Mouse (Mus musculus) layer of hippocampus, postnatal 14 days (tissue): ENCODE measurements around the gene Spata17. TPM values are rescaled to one million over a fixed set of nuclear protein-coding genes. Genes with fewer than 3 reads are reported as not detected.
A peak's percentile ranks its signal among the peaks of the same experiment; 100 is the strongest.

Experiments used
- DNase-seq, 2 experiments: peaks; one replicate each; pipeline ENCODE4 v3.0.0; 2021 to 2022; ENCODE audit warnings: low spot score in 2 of 2, mixed read lengths in 1 of 2
- long read RNA-seq, 2 experiments: library from polyadenylated mRNA; stranded (forward); transcript quantifications; one replicate each; pipeline ENCODE4 v2.0.0; 2021
- total RNA-seq, 2 experiments: library from RNA; stranded (reverse); gene quantifications; 2 replicates each; pipeline ENCODE4 v1.2.3; 2021

Spata17 gene
- total RNA-seq = 1 to 10 TPM in 1 of 2 experiments, under 1 TPM in 1; 0.76 to 1.4 TPM
- long read RNA-seq, experiment 1 = 0 reads
- long read RNA-seq, experiment 2 = 0 reads

DNA sequence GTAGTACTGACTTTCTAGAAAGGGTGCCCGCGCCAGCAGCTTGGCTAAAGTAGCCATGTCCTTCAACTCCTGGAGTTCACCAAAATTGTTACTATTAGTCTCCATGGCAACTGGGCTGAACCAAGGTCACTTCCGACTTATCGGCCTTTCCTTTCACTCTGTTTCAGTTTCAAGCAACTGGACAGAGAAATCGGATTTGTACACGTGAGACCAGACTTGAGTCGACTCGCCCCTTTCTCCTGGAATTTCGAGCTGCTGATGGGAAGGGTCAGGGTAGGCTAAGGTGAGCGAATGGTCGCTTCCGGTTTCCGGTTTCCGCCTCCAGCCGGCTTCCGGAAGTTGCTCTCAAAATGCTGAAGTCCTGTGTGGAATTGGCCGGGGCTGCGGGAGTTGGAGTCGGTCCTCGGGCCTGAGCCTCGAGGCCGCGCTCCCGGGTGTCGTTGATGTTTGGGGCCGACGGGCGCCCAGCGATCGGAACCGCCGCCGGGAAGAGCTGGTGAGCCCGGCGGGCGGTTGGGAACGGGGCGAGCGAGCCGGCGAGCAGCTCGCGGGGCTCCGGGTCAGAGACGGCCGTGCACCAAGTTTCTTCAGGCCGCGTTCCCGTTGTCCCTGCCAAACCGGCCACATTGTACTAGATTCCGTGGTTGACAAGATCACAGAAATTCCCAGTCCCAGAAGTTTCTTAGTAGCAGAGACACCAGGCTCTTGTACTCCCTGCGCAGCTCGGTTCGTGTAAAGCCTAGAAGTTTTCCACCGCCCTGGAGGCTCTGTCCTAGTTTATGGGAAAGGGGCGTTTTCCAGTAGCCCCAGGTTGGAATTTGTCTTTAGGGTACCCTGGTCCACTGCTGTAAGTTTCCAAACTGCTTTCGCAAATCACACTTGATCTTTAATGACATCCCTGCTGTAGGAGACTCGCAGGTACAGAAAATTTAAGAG lies at the start of gene Spata17, which contains the start of gene Gpatch2:
Spata17 (minus strand) TSS at position 285 of the 936 bp plus-strand sequence.
Gpatch2 (plus strand) TSS at position 328 of the 936 bp plus-strand sequence.
- DNase-seq = peak; percentile 78 to 79

DNA sequence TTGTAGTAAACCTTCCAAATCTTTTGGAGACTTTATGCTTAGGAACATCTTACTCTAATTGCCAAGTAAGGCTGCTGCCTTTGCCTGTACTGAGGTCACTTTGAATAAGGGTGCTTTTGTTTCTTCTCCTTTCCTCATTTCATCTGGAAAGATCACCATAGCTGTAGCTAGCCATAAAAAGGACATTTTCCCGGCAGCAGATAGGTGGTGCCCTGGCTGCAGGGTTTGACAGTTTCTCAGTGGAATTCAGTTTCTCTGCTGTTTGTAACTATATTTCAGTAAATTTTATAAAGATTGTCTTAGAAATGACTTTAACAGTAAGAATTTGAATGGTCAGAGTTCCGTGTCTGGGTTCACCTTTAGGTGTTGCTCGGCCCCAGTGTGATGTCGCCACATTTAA lies 43.5 kb upstream of the Spata17 start:
- no peak for DNase-seq

DNA sequence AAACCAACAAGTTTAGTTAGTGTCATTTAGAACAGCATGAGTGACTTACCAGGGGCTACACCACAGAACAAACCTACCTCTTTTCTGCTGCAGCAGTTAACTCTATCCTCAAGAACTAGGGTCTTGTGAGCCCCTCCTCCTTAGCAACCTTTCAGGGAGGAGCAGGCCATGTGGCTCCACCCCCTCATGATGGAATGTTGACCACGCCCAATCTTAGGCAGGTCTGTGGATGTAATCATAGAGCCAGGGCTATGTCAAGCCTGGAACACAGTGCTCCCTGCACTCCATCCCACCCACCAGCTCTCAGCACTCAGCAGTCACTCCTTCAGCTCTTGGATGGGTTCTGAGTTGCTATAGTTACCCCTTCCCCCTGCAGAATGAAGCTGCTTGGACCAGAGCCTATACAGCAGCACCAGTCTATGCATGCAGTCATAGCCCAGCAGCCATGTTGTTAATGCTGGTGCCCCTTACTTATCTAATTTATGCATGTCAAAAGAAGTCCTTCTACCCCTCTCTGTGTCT lies 35.5 kb upstream of the Spata17 start:
- DNase-seq = no peak

DNA sequence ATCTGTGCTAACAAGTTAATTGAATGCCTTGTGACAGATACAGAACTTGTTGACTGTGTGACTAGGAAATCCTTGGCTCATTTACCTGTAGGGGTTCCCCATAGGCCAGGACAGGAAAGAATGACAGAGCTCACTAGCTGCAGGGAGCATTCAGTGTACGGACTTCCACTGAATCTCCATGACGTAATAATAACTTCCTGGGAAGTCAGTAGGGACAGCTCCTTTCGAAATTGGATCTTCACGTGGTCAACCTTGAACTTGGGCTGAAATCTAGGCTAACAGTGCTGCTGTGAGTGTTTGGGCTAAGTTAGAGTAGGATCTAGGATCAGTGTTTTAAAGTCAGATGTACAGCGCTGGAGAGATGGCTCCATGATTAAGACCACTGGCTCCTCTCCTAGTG lies 29.5 kb upstream of the Spata17 start:
- DNase-seq = no peak

DNA sequence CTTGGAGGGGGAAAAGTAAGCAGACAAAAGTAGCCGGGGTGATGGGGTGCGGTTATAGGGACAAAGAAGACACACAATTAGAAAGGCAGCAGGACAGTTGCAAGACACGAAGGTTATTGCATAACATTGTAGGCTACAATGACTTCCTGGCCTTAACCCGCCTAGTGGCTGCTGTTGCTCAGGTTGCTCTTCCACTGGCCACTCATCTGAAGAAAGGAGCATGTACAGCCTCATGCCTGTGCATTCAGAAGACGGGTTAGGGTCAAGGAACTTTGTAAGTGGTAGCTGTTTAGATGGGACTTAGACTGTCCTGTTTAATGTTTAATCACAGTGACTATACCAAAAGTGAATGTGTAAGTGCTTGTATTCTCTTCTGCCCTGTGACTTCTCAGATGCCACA lies 26.1 kb upstream of the Spata17 start:
- DNase-seq = no peak

DNA sequence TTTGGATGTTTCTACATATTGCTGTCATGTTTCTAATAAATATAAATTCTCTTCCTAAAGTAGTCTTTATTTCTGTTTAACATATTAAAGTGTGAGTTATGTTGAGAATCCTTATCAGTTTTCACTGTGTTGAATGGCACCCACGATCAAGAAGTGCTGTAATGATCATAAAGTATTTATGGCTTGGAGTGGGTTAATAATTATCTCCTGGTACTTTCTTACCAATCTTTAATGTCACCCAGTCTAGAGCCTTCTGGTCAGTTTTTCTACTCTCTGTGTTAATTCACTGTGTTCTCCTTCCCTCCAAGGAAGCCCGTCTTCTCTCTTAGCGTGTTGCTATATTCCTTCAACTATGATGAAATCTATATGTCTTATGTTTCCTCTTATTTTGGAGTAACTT lies 25.0 kb upstream of the Spata17 start:
- no peak for DNase-seq

DNA sequence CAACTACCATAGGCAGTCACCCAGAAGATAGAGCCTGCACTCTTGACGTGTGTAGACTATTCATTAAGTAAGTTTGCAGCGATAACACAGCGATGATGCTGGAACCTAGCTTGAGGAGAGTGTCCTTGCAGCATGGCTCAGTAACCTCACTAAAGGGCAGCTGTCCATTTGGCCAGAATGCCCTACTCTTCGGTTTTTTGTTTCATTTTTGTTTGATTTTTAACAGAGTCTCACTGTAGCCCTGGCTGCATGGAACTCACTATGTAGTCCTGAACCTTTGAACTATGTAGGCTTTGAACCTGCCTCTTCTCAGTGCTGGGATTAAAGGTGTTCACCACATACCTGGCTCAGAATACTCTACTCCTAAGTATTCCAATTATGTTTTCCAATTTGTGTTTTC lies 22.8 kb upstream of the Spata17 start:
- no peak for DNase-seq

DNA sequence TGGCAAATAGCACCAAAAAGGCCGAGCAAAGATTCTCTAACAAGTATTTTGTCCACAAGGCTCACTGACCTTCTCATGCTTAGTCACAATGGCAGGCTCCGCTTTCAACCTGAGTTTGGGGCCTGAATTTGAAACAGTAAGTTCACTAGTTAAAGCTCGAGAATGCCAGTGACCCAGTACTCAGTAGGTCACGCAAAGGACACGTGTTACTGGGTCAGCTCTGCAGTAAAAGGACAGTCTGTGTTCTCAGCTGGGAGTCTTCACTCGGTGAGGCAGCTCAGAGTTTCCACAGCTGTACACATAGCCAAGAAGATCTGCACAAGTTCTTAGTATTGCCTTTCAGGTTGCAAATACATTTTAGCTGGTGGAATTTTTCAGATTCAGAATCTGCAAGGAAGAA lies 21.0 kb upstream of the Spata17 start:
- no peak for DNase-seq

DNA sequence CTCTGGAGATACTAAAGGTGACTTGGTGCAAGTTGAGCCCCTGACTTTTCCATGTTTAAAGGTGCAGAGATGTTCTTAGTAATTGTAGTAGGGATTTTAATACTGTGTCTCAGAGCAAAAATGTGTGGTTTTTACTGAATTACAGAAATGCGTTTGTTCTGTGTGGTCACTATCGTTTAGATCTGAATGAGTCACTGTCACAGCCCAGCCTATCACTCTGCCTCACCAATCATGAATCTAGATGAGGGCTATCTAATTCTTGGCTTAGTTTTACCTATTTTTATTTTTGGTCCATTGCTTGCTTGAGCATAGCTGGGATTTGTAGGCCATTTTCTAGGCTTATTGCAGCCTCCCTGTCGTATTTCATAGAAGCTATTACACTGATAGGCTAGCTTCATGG lies 19.9 kb upstream of the Spata17 start:
- no peak for DNase-seq

DNA sequence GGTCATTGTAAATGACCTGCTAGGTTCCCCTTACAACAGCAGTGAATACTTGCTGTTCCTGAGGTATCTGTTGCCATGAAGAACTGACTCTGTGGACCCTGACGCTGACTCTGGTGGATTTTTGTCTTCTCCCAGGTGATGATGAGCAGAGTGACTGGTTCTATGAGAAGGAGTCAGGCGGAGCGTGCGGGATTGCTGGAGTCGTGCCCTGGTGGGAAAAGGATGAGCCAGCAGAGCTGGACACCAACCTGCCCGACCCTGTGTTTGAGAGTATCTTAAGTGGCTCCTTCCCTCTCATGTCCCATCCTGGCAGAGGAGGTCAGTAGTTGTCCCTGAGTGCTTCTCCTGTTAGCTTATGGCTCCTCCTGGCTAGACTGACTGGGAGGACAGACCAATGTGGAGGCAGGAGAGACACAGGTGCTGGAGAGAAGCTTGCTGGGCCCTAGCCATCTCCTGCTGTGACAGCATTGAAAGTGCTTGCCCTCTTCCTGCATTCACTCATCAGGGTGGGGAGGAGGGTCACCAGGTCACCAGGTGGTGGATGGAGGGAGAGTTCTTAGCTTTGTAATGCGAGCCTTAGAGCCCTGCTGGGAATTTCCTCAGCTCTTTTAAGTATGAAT lies 17.8 kb upstream of the Spata17 start:
- no peak for DNase-seq

DNA sequence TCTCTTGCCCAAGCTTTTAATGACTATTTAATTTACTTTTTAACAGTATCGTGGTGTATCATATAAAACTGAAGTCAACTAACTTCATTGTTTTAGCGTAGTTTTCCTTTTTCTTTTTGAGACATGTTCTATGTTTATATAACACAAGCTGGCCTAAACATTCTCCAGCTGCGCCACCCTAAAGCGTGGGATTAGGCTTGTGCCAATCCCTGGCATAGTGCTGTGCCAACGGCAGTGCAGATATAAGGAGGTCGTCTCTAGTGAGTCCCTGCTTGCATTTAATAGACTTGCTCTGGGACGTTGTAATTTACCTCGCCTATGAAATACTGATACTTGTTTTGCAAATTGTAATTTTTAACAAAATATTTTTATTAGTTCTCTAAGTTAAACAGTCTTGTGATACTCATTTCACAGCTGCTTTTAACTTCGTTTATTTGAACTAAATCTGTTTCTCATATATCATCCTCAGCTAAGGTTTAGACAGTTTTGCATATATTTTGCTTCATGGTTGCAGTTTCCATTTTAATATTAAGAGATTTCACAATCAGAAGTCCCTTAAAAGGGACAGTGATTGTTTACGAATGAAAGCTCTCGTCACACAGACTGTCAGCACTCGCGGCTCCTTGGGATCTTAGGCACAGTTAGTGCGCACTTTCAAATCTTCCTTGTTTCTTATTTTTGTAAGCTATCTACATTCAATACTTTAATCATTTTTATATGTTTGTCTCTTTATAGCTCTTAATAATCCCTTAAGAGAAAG lies 17.1 kb upstream of the Spata17 start:
- no peak for DNase-seq

DNA sequence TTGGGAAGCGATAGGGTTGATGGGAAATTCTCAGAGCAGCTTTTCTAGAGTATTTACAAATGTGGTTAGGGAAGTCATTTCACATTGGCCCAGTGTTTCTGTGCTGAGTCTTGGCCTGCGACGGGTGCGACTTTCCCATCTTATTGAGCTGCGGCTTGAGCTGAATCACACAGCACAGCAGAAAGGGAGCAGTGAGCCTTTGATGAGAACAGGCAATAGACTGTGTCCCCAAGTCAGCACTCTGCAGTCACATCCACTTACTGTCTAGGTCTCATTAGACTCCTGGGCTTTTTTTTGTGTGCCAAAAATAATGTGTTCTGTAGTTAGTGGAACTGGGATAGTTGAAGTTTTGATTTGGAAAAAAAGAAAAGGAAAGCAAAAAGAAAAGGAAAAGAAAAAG lies 15.0 kb upstream of the Spata17 start:
- no peak for DNase-seq

DNA sequence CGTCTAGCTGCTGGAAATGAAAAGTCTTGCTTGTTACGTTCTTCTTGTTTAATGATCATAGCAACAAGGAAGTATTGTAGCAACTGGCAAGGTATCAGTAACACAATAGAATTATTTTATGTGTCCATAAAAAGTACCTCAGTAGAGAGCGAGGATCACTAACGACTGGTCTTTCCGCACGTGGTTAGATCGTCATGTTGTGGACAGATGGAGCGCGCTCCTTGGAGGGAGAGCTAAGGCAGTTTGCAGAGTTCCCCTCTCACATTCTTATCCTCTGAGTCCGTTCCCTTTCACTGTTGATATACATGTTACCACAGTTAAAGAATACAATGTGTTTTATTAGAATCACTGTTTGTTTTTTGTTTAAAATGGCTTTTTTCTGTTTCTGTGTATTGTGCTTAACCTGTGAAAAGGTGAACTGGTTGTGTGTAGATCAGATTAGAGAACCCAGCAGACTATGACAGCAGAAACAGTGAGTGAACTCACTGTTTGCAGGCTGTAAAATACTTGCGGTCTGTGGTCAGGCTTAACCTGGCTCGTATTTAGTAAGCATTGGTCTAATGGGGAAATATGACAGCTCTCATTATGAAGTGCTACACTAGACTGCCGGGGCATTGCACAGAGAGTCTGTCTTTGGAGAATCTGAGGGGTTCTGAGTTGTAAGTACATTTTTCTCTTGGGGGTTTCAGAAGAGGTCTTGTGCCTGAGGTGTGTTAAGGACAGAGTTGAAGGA lies 13.3 kb upstream of the Spata17 start:
- DNase-seq = no peak

DNA sequence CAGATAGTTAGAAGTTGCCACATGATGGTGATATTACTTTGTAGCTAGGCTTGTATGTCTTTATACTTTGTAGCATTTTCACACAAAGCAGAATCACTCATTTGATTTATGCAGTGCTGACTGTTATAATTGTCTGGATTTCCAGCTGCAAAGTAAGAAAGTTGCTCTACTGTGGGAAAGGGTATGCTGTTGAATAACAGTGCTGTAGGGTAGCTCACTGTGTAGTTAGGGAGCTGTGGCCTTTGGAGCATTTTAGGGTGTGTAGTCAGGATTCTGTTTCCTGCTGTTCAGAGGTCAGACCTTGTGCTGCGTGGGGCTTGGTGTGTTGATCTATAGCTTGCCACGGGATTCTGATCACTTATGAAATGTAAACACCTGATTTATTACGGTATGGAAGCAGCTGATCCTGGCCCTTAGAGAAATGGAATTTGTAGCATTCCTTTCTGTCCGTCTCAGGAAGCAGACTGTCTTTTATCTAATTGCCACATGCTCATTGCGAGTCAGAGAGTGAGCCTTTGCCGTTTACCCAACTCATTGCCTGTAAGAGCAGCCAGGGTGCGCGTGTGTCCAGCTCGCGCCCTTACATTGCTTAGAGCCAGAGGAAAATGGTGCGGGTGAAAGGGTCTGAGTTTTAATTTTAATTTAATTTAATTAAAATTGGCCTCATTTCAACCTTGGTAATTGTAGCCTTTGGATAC lies 11.2 kb upstream of the Spata17 start:
- no peak for DNase-seq

DNA sequence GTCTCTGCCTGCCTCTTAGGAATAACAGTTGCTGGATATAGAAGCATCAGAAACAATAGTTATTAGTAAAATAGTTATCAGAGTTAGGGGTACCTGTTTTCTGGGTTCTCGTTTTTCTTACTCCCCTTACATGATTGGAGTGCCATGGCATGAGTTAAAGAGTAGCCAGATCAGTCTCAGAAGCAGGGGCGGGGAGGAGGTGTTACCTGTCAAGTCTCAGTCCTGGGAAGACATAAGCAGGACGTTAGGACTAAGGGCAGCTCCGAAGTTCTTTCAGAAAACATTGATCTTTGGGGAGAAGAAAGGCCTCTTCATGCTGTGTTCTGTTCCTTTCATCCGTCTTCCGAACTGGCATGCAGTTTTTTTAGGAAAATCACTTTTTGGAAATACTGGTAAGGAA lies 5.5 kb upstream of the Spata17 start:
- DNase-seq = no peak

DNA sequence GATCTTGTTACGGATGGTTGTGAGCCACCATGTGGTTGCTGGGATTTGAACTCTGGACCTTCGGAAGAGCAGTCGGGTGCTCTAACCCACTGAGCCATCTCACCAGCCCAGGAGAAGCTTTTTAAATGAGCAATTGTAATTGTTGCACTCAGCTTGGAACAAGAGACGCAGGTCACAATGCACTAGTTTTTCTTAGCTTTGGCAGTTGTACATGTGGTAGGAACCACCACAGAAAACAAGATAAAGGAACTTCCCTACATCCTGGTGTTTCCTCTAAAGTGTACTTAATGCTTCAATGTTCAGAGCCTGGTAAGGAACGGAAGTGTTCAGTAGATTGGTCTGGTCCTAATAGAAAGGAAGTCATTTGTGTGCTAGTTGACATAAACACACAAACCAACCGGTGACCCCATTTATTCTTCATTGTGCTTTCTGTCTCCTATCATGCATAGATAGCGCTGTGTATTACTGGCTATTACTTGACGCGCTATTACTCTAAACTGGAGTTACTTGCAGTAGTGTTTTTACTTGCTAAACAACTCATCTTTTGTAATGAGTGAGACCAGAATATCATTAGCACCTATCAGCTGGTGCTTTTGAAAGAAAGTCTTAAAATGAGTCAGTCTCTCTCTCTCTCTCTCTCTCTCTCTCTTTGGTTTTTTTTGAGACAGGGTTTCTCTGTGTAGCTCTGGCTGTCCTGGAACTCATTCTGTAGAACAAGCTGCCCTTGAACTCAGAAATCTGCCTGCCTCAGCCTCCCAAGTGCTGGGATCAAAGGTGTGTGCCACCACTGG lies 1.6 kb upstream of the Spata17 start:
- no peak for DNase-seq

DNA sequence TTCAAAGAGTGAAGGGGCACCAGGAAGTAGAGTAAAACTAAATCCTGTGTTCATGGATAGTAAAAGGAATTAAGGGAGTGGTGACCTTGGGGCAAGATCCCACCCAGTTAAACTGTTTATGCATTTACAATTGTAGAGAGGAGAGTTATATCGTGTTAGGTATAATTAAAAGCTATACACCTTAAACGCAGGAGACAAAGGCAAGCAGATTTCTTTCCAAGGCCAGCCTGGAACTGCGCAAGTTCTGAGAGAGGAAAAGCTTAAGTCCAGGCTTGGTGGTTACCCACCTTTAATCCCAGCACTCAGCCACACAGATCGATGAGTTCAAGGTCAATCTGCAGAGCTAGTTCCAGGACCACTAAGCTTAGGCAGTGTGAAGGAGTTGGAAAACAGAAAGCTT lies 4.5 kb downstream of the Spata17 start:
- no peak for DNase-seq

DNA sequence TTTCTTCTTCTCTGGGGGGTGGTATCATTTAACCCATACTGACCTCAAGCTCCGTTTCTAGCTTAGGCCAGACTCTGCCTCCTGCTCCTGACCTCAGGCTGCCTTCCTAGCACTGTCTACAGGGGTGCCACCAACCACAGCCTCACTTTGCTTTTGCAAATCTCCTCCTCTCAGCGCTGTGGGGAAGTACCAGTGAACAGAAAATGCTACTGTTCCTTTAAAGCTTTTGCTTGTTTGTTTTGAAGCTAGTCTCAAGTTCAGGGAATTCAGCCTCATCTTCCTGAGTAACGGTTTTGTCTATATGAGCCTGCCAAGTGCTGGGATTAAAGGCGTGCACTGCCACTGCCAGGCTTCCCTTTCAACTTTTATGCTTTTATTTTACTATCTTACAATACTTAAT lies 5.8 kb downstream of the Spata17 start:
- no peak for DNase-seq

DNA sequence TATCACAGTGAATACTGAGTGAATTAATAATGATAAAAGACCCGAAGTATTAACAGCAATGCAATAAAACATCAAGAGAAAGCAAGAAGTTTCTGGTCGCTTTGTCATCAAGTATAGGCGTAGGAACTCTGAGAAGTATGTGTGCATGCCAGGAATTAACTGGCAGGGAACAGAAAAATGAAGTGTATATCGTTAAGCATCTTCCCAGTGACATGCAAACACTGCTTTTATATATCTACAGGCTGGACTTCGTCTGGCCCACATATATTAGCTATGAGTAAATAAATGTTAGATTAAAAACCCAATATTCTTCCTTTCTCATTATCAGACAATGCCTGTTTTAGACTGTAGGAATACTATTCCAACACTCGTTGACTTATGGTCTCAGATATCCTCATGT lies 9.8 kb downstream of the Spata17 start:
- DNase-seq = no peak
